Mouse (Mus musculus): Measurements from ENCODE around the gene Lcn11.
"Not testable (repeated sequence)": the region's sequence is repeated elsewhere in the genome, so short reads cannot be mapped to it uniquely, and the experiment has no call there.

Gene Lcn11

GRCm38 (mm10) chr2:25776717-25777116, at the start of gene Lcn11:
Lcn11 (plus strand) TSS chr2:25777017.
- DNase-seq (ENCODE audit: low read depth, low spot score) = no peak

GRCm38 (mm10) chr2:25733199-25733930, 43.5 kb upstream of the Lcn11 start:
- no peak for DNase-seq (ENCODE audit: low read depth, low spot score)

- DNase-seq (ENCODE audit: low read depth, low spot score) = not testable (repeated sequence)
Measured at GRCm38 (mm10) chr2:25736709-25737108, 40.1 kb upstream of the Lcn11 start, which contains the start of gene Obp2b. Obp2b (plus strand) TSS chr2:25737009.

- no peak for DNase-seq (ENCODE audit: low read depth, low spot score)
Measured at GRCm38 (mm10) chr2:25741671-25742070, 35.1 kb upstream of the Lcn11 start.

- no peak for DNase-seq (ENCODE audit: low read depth, low spot score)
Measured at GRCm38 (mm10) chr2:25754201-25754600, 22.6 kb upstream of the Lcn11 start.

GRCm38 (mm10) chr2:25758064-25758625, 18.7 kb upstream of the Lcn11 start:
- no peak for DNase-seq (ENCODE audit: low read depth, low spot score)

GRCm38 (mm10) chr2:25765269-25765668, 11.5 kb upstream of the Lcn11 start, which contains the start of gene Lcn3:
Lcn3 (plus strand) TSS chr2:25765569.
- no peak for DNase-seq (ENCODE audit: low read depth, low spot score)

- no peak for DNase-seq (ENCODE audit: low read depth, low spot score)
Measured at GRCm38 (mm10) chr2:25767764-25768163, 9.1 kb upstream of the Lcn11 start.

- DNase-seq (ENCODE audit: low read depth, low spot score) = no peak
Measured at GRCm38 (mm10) chr2:25773507-25773906, 3.3 kb upstream of the Lcn11 start.

- DNase-seq (ENCODE audit: low read depth, low spot score) = no peak
Measured at GRCm38 (mm10) chr2:25774640-25775039, 2.2 kb upstream of the Lcn11 start.

- DNase-seq (ENCODE audit: low read depth, low spot score) = no peak
Measured at GRCm38 (mm10) chr2:25775991-25776390, 826 bp upstream of the Lcn11 start.

- no peak for DNase-seq (ENCODE audit: low read depth, low spot score)
Measured at GRCm38 (mm10) chr2:25779076-25779475, 2.3 kb downstream of the Lcn11 start.

GRCm38 (mm10) chr2:25780921-25781320, 4.1 kb downstream of the Lcn11 start:
- DNase-seq (ENCODE audit: low read depth, low spot score) = no peak

- DNase-seq (ENCODE audit: low read depth, low spot score) = no peak
Measured at GRCm38 (mm10) chr2:25781957-25782356, 5.1 kb downstream of the Lcn11 start, which contains the start of gene Gm13539. Gm13539 (plus strand) TSS chr2:25782257.

GRCm38 (mm10) chr2:25785573-25786322, 8.9 kb downstream of the Lcn11 start:
- no peak for DNase-seq (ENCODE audit: low read depth, low spot score)

- DNase-seq (ENCODE audit: low read depth, low spot score) = no peak
Measured at GRCm38 (mm10) chr2:25789092-25789491, 12.3 kb downstream of the Lcn11 start.

- no peak for DNase-seq (ENCODE audit: low read depth, low spot score)
Measured at GRCm38 (mm10) chr2:25797635-25798034, 20.8 kb downstream of the Lcn11 start.

- DNase-seq (ENCODE audit: low read depth, low spot score) = no peak
Measured at GRCm38 (mm10) chr2:25798065-25798464, 21.2 kb downstream of the Lcn11 start.

- no peak for DNase-seq (ENCODE audit: low read depth, low spot score)
Measured at GRCm38 (mm10) chr2:25811711-25812110, 34.9 kb downstream of the Lcn11 start.

- DNase-seq (ENCODE audit: low read depth, low spot score) = peak; percentile 38
Measured at GRCm38 (mm10) chr2:25813364-25813763, 36.5 kb downstream of the Lcn11 start.

GRCm38 (mm10) chr2:25815748-25816147, 38.9 kb downstream of the Lcn11 start, which contains the start of gene Glt6d1:
Glt6d1 (minus strand) TSS chr2:25815848.
- DNase-seq (ENCODE audit: low read depth, low spot score) = not testable (repeated sequence)

GRCm38 (mm10) chr2:25822806-25823205, 46.0 kb downstream of the Lcn11 start, which contains the start of gene Lcn9:
Lcn9 (plus strand) TSS chr2:25823153.
- DNase-seq (ENCODE audit: low read depth, low spot score) = no peak
